Mouse (Mus musculus) lung, postnatal 0 days (tissue): ENCODE results near the gene Klrb1f.

Source experiments
- CTCF ChIP-seq: IDR thresholded peaks from 2 replicates; pipeline ENCODE4 v1.5.1; 2016; ENCODE audit warnings: antibody characterized with exemption, mild to moderate bottlenecking
- EP300 ChIP-seq: IDR thresholded peaks from 2 replicates; pipeline ENCODE4 v1.6.1; 2016; ENCODE audit warnings: antibody characterized with exemption, mild to moderate bottlenecking, control low read depth

GRCm38 (mm10) chr6:129066986-129067385 is 21.3 kb downstream of the Klrb1f start:
- peak; percentile 85 for TF ChIP-seq CTCF
- TF ChIP-seq EP300: no peak
